Mouse (Mus musculus): ENCODE results near the gene Rtf2. TPM values are rescaled to one million over a fixed set of nuclear protein-coding genes. Genes with fewer than 3 reads are reported as not detected.

Gene Rtf2
- total RNA-seq, 1 experiment from 2014 or later = 66.2 TPM

DNA sequence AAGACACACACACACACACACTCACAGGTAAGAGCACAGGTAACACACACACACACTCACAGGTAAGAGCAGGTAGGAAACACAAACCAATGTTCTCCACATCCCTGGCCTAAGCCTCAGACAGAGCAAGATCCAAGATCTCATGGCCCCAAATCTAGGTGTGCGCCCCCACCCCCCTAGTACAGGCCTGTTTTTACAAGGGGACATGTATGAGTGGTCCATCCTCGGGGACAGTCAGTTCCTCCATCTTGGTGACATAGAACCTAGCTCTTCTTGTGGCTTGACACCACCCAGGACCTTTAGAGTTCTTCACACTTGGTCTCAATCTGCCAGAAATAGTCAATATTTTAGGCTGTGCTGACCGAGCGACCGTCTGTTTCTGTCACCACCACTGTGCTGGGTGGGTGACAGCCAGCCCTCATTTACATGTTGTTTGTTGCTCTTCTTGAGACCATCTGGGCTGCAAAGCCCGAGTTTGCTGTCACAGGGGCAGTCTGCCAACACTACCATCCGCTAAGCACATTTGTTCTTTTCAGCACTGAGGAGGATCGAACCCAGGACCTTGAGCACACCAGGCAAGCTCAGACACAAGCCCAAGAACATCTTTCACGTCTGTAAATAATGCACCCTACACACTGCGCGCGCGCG lies 43.5 kb downstream of the Rtf2 start:
- DNase-seq = no peak

DNA sequence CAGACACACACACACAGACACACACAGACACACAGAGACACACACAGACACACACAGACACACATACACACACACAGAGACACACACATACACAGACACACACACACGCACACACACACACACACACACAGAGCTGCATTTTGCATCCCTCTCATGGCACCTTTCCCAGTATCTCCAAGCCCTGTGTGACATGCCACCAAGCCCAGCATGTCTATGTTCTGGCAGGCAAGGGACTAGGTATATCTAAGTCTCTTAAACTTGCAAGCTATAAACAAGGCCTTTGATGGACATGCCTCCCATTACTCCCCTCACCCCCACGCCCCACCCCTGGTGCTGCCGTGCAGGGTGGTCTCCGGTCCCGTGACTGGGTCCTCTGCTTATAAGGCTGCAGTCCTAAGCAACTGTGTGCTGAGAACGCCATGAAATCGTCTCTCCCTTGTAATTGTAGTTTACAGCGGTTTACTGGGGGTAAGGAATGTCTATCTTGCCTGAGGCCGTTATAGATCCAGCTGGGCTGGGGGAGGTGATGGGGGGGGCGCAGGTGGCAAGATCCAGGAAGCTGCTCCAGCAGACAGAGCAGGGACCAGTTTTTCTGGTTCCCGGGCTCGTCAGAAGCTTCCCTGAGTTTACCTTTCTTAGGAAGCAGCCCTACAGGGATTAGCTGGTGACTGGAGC lies 44.5 kb downstream of the Rtf2 start:
- DNase-seq = no peak

DNA sequence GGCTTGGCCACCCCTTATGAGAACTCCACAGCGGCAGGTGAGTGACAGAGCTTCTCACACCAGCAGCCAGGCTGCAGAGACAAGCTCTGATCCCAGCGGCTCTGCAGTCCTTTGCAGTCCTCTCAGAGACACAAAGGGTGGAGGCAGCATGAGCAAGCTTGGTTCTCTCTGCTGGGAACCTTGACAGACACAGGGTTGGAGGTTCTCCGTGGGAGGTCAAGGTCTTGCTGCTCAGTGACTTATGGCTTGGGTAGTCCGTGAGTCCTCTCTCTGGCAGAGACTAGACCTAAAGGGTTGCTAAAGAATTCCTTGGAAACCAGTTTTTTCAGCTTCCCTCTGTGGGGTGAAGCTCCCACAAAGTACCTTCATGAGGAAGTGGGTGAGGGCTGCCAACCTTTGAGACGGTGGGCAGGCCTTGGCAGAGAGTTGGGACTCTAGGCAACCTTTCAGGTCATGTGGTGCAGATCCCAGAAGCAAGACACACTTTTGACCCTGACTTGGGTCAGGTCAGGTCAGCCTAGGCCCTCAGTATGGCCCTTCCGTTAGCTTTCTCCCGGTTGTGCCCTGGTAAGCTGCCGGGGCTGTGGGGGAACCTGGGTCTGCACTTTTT lies 56.5 kb downstream of the Rtf2 start:
- peak; percentile 48 for DNase-seq

DNA sequence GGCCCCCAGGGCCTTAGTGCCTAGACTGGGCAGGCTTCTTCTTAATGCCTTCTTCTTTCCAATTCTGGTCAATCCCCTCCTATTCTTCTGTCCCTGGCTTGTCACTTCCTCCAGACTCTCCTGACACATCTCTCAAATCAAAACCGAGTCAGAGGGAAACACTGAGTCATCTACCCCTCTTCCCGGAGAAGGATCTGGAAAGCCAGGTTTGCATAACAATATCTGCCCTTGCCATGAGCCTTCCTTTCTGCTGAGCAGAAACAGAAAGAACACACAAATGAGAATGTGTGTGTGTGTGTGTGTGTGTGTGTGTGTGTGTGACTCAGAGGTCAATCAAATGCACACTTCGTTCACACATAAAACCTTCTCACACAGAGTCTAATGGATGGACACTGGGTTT lies 58.5 kb downstream of the Rtf2 start:
- DNase-seq = peak; percentile 38

DNA sequence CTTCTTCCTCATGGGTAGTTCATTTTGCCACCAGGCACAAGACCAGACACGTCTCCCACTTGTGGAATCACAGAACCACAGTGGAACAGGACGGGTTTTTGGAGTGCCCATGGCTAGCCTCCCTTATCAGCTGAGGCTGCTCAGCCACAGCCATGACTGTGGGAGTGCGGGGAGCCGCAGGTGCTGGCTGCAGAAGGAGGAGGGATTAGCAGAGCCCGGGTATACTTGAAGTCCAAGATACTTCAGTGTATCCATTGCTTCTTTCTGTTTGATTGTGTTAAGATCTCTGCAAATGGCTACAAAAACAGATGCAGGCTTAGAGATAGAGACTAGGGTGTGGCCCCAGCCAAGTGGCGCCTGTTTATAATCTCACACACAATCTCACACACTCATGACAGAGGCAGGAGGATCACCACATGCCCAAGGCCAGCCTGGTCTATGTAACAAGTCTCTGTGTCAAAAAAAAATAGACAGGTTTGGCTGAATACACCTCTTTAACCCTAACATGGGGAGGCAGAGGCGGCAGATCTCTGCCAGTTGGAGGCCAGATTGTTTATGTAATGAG lies 60.5 kb downstream of the Rtf2 start:
- no peak for DNase-seq

DNA sequence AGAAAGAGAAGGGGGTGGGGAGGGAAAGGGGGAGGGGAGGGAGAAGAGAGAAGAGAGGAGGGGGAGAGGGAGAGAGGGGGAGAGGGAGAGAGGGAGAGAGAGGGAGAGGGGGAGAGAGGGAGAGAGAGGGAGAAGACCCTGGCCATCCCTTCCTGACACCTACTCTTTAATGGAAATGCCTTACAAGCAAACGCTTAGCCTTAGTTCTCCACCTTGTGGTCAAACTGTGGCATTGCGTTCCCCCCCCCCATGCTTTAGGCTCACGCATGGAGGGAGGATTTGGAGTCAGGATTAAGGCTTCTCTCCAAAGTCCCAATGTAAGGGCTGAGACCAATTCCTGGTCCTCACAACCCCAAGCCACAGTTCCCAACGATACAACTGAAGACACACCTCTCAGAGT lies 61.0 kb downstream of the Rtf2 start:
- DNase-seq = peak; percentile 52

DNA sequence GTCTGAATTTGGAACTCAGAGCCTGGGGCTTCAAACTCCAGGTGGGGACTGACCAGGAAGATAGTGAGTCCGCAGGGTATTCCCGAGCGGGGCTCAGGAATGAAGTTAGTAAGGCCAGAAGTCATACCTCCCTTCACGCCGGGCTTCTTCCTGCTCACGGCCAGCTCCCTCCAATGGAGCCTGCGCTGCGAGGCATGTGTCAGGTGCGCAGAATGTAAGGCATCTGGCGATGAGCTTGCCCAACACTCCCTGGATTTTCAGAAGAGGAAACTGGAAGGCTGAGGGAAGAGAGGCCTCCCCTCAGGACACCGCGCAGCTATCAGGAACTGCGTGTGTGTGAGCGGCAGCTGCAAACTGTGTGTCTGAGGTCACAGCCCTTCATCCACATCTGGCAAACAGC lies 61.8 kb downstream of the Rtf2 start:
- no peak for DNase-seq

DNA sequence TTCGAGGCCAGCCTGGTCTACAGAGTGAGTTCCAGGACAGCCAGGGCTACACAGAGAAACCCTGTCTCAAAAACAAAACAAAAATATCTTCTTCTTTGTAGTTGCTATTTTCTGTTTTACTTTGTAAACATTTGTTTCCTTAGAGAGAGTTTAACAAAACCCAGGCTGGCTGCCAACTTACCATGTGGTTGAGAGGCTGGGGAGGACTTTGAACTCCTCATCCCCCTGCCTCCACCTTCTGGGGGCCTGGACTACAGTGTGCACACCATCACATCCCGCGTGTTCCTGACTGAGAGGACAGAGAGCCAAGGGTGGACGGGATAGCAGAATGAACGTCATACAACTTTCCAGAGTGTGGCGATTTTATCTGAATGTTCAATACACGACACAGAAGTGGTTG lies 65.8 kb downstream of the Rtf2 start:
- no peak for DNase-seq

DNA sequence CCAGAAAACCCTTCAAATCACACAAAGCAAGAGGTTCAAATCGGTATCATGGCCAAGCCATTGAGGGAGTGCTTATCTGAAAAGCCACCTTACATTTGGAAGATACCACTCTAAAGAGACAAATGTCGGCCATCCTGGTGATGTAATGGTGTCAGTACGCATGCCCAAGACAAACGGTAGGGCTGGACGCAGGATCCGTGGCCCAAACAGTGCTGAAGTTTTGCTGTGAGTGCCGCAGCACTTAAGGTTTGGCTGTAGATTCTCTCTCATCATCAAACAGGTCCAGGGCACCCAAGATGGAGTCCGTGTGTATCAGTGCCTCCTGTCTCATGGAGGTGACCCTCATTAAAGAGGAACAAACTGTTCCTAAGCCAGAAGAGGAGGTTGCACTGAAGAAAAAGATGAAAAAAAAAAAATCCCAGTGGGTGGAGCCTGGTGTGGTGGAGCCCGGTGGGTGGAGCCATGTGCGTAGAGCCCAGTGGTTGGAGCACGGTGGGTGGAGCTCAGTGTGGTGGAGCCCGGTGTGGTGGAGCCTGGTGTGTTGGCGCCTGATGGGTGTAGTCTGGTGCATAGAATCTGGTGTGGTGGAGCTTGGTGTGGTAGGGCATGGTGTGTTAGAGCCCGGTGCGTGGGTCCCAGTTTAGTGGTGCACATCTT lies 69.8 kb downstream of the Rtf2 start:
- no peak for DNase-seq

DNA sequence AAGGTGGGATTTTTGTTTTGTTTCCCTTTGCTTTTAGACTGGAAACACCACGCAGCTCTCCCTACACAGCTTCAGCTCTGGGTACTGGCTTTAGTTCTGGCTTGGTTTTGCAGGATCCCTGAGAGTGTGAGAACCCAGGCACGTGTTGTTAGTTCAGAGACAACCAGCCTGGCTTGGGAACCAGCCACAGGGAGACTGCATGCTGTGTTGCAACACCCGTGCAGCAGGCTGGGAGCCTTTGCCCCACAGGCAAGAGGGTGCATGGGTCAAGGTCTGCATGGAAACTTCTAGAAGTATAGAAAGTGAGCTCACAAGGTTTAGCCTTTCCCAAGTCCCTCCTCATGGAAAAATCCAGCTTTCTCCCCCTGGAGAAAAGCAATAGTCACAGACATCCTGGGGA lies 70.5 kb downstream of the Rtf2 start:
- DNase-seq = peak; percentile 22

DNA sequence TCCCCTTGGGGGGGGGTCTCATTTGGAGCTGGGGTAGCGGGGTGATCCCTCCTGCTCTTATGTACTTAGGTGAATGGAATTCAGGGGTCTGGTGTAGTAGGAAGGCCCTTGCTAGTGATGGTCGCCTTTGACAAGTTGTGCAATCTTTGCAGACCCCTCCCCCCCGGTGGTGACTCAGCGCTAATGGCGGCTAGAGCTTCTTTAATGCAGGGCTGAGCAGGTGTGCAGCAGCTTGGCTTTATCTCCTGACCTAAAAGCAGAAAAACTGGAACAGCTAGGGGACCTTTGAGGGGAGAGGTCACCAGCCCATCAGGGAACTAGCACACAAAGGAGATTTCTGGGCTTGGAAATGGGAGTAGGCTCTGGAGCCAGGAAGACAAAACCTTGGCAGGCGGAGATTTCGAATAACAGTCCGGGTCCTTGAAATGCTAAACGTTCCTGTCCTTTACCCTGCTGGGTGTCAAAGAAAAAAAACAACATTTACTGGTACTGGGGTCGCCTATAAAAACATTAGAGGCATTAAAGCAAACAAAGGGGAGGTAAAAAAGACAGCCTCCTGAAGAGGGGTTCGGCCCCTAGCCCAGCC lies 76.1 kb downstream of the Rtf2 start:
- no peak for DNase-seq

Other genes with a start within 250 kb of the Rtf2 start
- not detected in 2 replicates for gene Mc3r, start 192.1 kb upstream of the Rtf2 start, total RNA-seq (2021)
- gene Fam210b, start 95.0 kb upstream of the Rtf2 start, total RNA-seq (2021) = 17.1 and 26.9 TPM in 2 replicates
- 10.5 and 14.6 TPM in 2 replicates for gene Aurka, start 70.0 kb upstream of the Rtf2 start, total RNA-seq (2021)
- gene Cstf1, start 69.9 kb upstream of the Rtf2 start, total RNA-seq (2021) = 35.5 and 36.1 TPM in 2 replicates
- gene Cass4, start 46.8 kb upstream of the Rtf2 start, total RNA-seq (2021) = 0.15 and 0.53 TPM in 2 replicates
- not detected in 2 replicates for gene Gcnt7, start 18.0 kb downstream of the Rtf2 start, total RNA-seq (2021)
- 0.94 TPM in 1 of 2 replicates, not detected in the other for gene Fam209, start 32.0 kb downstream of the Rtf2 start, total RNA-seq (2021)
- gene Tfap2c, start 109.0 kb downstream of the Rtf2 start, total RNA-seq (2021) = not detected in 2 replicates